Mouse (Mus musculus) CH12.LX (cell line): ENCODE measurements at regions not wholly inside any gene's neighbourhood (a gene's known extent, or its start where the extent isn't known, plus 50 kb on each side); places are given as distances from the start of the nearest gene placed in this dataset.

Source experiments
- DNase-seq: peaks from one replicate; pipeline ENCODE4 v3.0.0-alpha.2; 2013; ENCODE audit errors: extremely low read depth
- H3K27ac ChIP-seq: 2 replicates; pipeline ENCODE4 v1.5.1; 2012; ENCODE audit warnings: low read depth, mild to moderate bottlenecking, control low read depth, moderate library complexity; ENCODE audit not compliant: insufficient read depth
- H3K27me3 ChIP-seq: replicated peaks from 2 replicates; pipeline ENCODE3; 2012; ENCODE audit warnings: inconsistent platforms
- H3K36me3 ChIP-seq, 2 experiments: replicated peaks in 1 of 2; 2 replicates each; pipeline versions ENCODE3 to v1.6.1; 2012; ENCODE audit warnings: inconsistent platforms in 1 of 2, low read length in 1 of 2, mild to moderate bottlenecking in 1 of 2, mixed read lengths in 1 of 2, moderate library complexity in 1 of 2; ENCODE audit not compliant: control insufficient read depth in 1 of 2, insufficient read depth in 1 of 2
- H3K4me1 ChIP-seq, 2 experiments: 2 replicates each; pipeline ENCODE4 v1.6.1; 2012; ENCODE audit warnings: inconsistent platforms in 1 of 2, moderate library complexity in 1 of 2; ENCODE audit not compliant: insufficient read depth in 2 of 2, control insufficient read depth in 1 of 2
- H3K4me2 ChIP-seq: 2 replicates; pipeline ENCODE4 v1.6.1; 2012; ENCODE audit warnings: low read depth, mild to moderate bottlenecking, control low read depth; ENCODE audit not compliant: poor library complexity, insufficient read depth, severe bottlenecking
- H3K4me3 ChIP-seq, 3 experiments: fragments of 150-350 bp in 1 of 3; sonication (generic) in 1 of 3; replicated peaks in 1 of 3; 2 replicates each; pipeline versions ENCODE3 to v1.5.1; 2011 to 2012; ENCODE audit warnings: low read depth in 2 of 3, low read length in 2 of 3, mild to moderate bottlenecking in 2 of 3, moderate library complexity in 2 of 3, control low read depth in 1 of 3, improper control_type of control experiment in 1 of 3, inconsistent platforms in 1 of 3, mixed read lengths in 1 of 3; ENCODE audit not compliant: poor library complexity in 1 of 3
- H3K79me2 ChIP-seq: replicated peaks from 2 replicates; pipeline ENCODE4 v1.6.1; 2012; ENCODE audit warnings: mild to moderate bottlenecking, moderate library complexity; ENCODE audit not compliant: control insufficient read depth, poor library complexity, insufficient read depth, severe bottlenecking; ENCODE audit errors: extremely low read depth
- H3K9ac ChIP-seq: 2 replicates; pipeline ENCODE4 v1.6.1; 2012; ENCODE audit warnings: low read depth, mild to moderate bottlenecking, control low read depth, moderate library complexity; ENCODE audit not compliant: insufficient read depth
- H3K9me3 ChIP-seq: replicated peaks from 2 replicates; pipeline ENCODE3; 2012; ENCODE audit warnings: low read length, inconsistent platforms, mixed read lengths
- BHLHE40 ChIP-seq: IDR thresholded peaks from 2 replicates; pipeline ENCODE4 v1.6.1; 2011; ENCODE audit warnings: mild to moderate bottlenecking, low read depth, low read length, improper control_type of control experiment
- E2F4 ChIP-seq: IDR thresholded peaks from 2 replicates; pipeline ENCODE4 v1.6.1; 2011; ENCODE audit warnings: low read depth, low read length, improper control_type of control experiment; ENCODE audit not compliant: insufficient replicate concordance
- ELF1 ChIP-seq: IDR thresholded peaks from 2 replicates; pipeline ENCODE4 v1.6.1; 2014; ENCODE audit warnings: low read depth, mild to moderate bottlenecking, inconsistent platforms, low read length, improper control_type of control experiment
- JUN ChIP-seq: IDR thresholded peaks from 2 replicates; pipeline ENCODE4 v1.6.1; 2011; ENCODE audit warnings: low read depth, mild to moderate bottlenecking, low read length, improper control_type of control experiment, moderate library complexity; ENCODE audit not compliant: insufficient read depth
- JUND ChIP-seq: conservative IDR thresholded peaks from 2 replicates; pipeline ENCODE4 v1.6.1; 2011; ENCODE audit warnings: low read depth, low read length, improper control_type of control experiment
- MAX ChIP-seq: IDR thresholded peaks from 2 replicates; pipeline ENCODE4 v1.6.1; 2011; ENCODE audit warnings: low read length, improper control_type of control experiment
- MAZ ChIP-seq: IDR thresholded peaks from 2 replicates; pipeline ENCODE4 v1.6.1; 2012; ENCODE audit warnings: low read depth, mild to moderate bottlenecking, inconsistent platforms, low read length, improper control_type of control experiment, moderate library complexity
- MEF2A ChIP-seq: IDR thresholded peaks from 2 replicates; pipeline ENCODE4 v1.6.1; 2014; ENCODE audit warnings: low read depth, mild to moderate bottlenecking, inconsistent platforms, low read length, improper control_type of control experiment, borderline replicate concordance
- MYC ChIP-seq: IDR thresholded peaks from 2 replicates; pipeline ENCODE4 v1.6.1; 2011; ENCODE audit warnings: low read depth, mild to moderate bottlenecking, improper control_type of control experiment, low read length
- RAD21 ChIP-seq: IDR thresholded peaks from 2 replicates; pipeline ENCODE4 v1.6.1; 2011; ENCODE audit warnings: low read depth, mild to moderate bottlenecking, low read length, improper control_type of control experiment, moderate library complexity
- RCOR1 ChIP-seq: conservative IDR thresholded peaks from 2 replicates; pipeline ENCODE4 v1.6.1; 2012; ENCODE audit warnings: low read depth, mild to moderate bottlenecking, inconsistent platforms, low read length, improper control_type of control experiment
- SMC3 ChIP-seq: IDR thresholded peaks from 2 replicates; pipeline ENCODE4 v1.6.1; 2011; ENCODE audit warnings: low read depth, low read length, improper control_type of control experiment
- TBP ChIP-seq: conservative IDR thresholded peaks from 2 replicates; pipeline ENCODE4 v1.6.1; 2011; ENCODE audit warnings: low read depth, low read length, improper control_type of control experiment
- UBTF ChIP-seq: IDR thresholded peaks from 2 replicates; pipeline ENCODE4 v1.6.1; 2012; ENCODE audit warnings: low read depth, mild to moderate bottlenecking, inconsistent platforms, low read length, improper control_type of control experiment, moderate library complexity
- USF2 ChIP-seq: conservative IDR thresholded peaks from 2 replicates; pipeline ENCODE4 v1.6.1; 2011; ENCODE audit warnings: low read depth, low read length, improper control_type of control experiment
- ZC3H11A ChIP-seq: IDR thresholded peaks from 2 replicates; pipeline ENCODE4 v1.6.1; 2012; ENCODE audit warnings: low read depth, mild to moderate bottlenecking, inconsistent platforms, low read length, improper control_type of control experiment
- ZKSCAN1 ChIP-seq: IDR thresholded peaks from 2 replicates; pipeline ENCODE4 v1.6.1; 2012; ENCODE audit warnings: low read depth, inconsistent platforms, low read length, improper control_type of control experiment, borderline replicate concordance
- ZNF384 ChIP-seq: IDR thresholded peaks from 2 replicates; pipeline ENCODE4 v1.6.1; 2012; ENCODE audit warnings: low read depth, low read length, improper control_type of control experiment, inconsistent platforms
- dilution Hi-C: fragments of 300-500 bp; cut with MboI; formaldehyde crosslinking; loops from 2 replicates; pipeline ENCODE4 v1.14.3; 2020; ENCODE audit warnings: low sequenced_read_pairs; ENCODE audit not compliant: extremely low pct_unique_long_range_greater_than_20kb, extremely low pct_ligation_motif_present
- in situ Hi-C: fragments of 300-500 bp; cut with MboI; formaldehyde crosslinking; loops from 3 replicates; pipeline ENCODE4 v1.14.3; 2019; ENCODE audit warnings: low sequenced_read_pairs, low pct_ligation_motif_present, low pct_unique_long_range_greater_than_20kb, mixed read lengths

- TF ChIP-seq MEF2A, result no peak
- TF ChIP-seq JUN, result no peak
- no peak for TF ChIP-seq ZKSCAN1
- no peak for TF ChIP-seq MAZ
- no peak for TF ChIP-seq MYC
- TF ChIP-seq E2F4, result no peak
- TF ChIP-seq UBTF, result no peak
- TF ChIP-seq TBP, result no peak
- Histone ChIP-seq H3K4me3 (no peak overlapping the region), H3K4me1 (no peaks in the 10 kb centered on the region), H3K36me3 (no peaks in the 10 kb centered on the region), H3K9me3 (no peaks in the 10 kb centered on the region), H3K4me2 (no peak overlapping the region), H3K9ac (no peak overlapping the region), H3K27ac (no peak overlapping the region), H3K27me3 (no peaks in the 10 kb centered on the region), H3K79me2 (no peaks in the 10 kb centered on the region)
- dilution Hi-C loops, result no loop called here
- in situ Hi-C loops, result no loop called here
- DNase-seq, result no peak
Measured at GRCm38 (mm10) chr2:149768027-149768426, 61.0 kb upstream of the Syndig1 start.

DNA sequence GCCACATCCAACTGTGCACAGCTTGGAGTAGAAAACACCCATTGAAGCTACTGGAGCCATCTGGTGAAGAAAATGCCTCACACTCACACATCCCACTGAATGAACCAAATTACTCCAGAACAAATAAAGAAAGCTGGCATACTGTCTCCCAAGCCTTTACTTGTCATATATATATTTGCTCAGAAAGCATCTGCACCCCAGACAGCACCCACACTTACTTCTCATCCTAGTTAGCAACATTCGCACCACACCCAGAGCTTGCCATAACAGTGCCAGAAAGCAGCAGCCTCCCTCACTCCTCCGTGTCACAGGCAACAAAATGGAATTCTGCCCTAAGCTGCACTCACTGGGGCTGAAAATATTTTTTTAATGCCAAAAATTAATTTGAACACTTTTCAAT lies 60.5 kb upstream of the Syndig1 start:
- H3K79me2 ChIP-seq, result no peaks in the 10 kb centered on the region
- TF ChIP-seq RAD21, result no peak
- no peak for TF ChIP-seq ELF1
- TF ChIP-seq USF2, result no peak
- TF ChIP-seq JUND, result no peak
- no peak for TF ChIP-seq BHLHE40
- TF ChIP-seq, all 38 proteins: peak for 0
- in situ Hi-C loops (no loop called here), dilution Hi-C loops (no loop called here)
- Histone ChIP-seq H3K9ac (no peak overlapping the region), H3K9me3 (no peaks in the 10 kb centered on the region), H3K4me1 (no peaks in the 10 kb centered on the region), H3K36me3 (no peaks in the 10 kb centered on the region), H3K4me2 (no peak overlapping the region), H3K27me3 (no peaks in the 10 kb centered on the region), H3K4me3 (no peak overlapping the region), H3K27ac (no peak overlapping the region)
- no peak for DNase-seq

- Histone ChIP-seq H3K36me3 (no peaks in the 10 kb centered on the region), H3K9ac (no peak overlapping the region), H3K4me2 (no peak overlapping the region), H3K27me3 (peaks cover 10% of the 10 kb centered on the region), H3K9me3 (no peaks in the 10 kb centered on the region), H3K27ac (no peak overlapping the region), H3K4me3 (no peak overlapping the region), H3K79me2 (no peaks in the 10 kb centered on the region; the same call in 1 of the 2 replicates), H3K4me1 (no peaks in the 10 kb centered on the region)
- TF ChIP-seq JUN, result no peak
- no peak for TF ChIP-seq ZC3H11A
- no peak for TF ChIP-seq MAX
- TF ChIP-seq RCOR1, result no peak
- no peak for TF ChIP-seq ZNF384
- TF ChIP-seq TBP, result no peak
- no peak for TF ChIP-seq SMC3
- no peak for TF ChIP-seq ELF1
- TF ChIP-seq RAD21, result no peak
- TF ChIP-seq JUND, result no peak
- no peak for DNase-seq
- dilution Hi-C loops (no loop called here), in situ Hi-C loops (no loop called here)
Measured at GRCm38 (mm10) chr2:149777316-149777715, 51.7 kb upstream of the Syndig1 start.
